Mouse (Mus musculus) B cell, adult 67 days (primary cell): Measurements from ENCODE around the gene Duxbl1. TPM values are rescaled to one million over a fixed set of nuclear protein-coding genes. Genes with fewer than 3 reads are reported as not detected.

ENCODE experiments used
- total RNA-seq, 2 experiments: library from RNA; stranded (reverse); gene quantifications; 4 replicates each; pipeline ENCODE4 v1.2.4; 2023

The Duxbl1 gene
- not detected for total RNA-seq

GRCm38 (mm10) chr14:25978371-25979241, at the start of gene Duxbl1:
Gene Duxbl1 (plus strand): TSS chr14:25978577.

GRCm38 (mm10) chr14:25938004-25938403, 40.4 kb upstream of the Duxbl1 start, which contains the start of gene Cphx1:
Gene Cphx1 (plus strand): TSS chr14:25938304.

Other genes starting within 250 kb of the Duxbl1 start
- 10 to 100 TPM; 23.4 to 25.5 TPM for gene Zcchc24, start 209.5 kb upstream of the Duxbl1 start, total RNA-seq
- 10 to 100 TPM; 85.7 to 92.5 TPM for gene Anxa11, start 136.4 kb upstream of the Duxbl1 start, total RNA-seq
- gene Plac9a, start 75.5 kb upstream of the Duxbl1 start, total RNA-seq: not detected
- 1 to 10 TPM; 7.0 to 9.6 TPM for gene Tmem254a, start 50.9 kb upstream of the Duxbl1 start, total RNA-seq
- gene Cphx1, start 40.3 kb upstream of the Duxbl1 start, total RNA-seq: not detected
- not detected for gene Gm9780, start 64.1 kb downstream of the Duxbl1 start, total RNA-seq
- gene Tmem254c, start 88.8 kb downstream of the Duxbl1 start, total RNA-seq: 10 to 100 TPM; 19.5 to 19.8 TPM
- not detected for gene Cphx2, start 102.9 kb downstream of the Duxbl1 start, total RNA-seq
- not detected for gene Cphx3, start 103.7 kb downstream of the Duxbl1 start, total RNA-seq
- not detected for gene Duxbl2, start 139.8 kb downstream of the Duxbl1 start, total RNA-seq
- gene Plac9b, start 203.9 kb downstream of the Duxbl1 start, total RNA-seq: not detected
- 1 to 10 TPM; 5.0 to 6.7 TPM for gene Tmem254b, start 228.5 kb downstream of the Duxbl1 start, total RNA-seq